Mouse (Mus musculus): ENCODE measurements around the gene Acot3. TPM values are rescaled to one million over a fixed set of nuclear protein-coding genes. Genes with fewer than 3 reads are reported as not detected.

Gene Acot3
- total RNA-seq, 2 experiments from 2014 or later, result not detected

DNA sequence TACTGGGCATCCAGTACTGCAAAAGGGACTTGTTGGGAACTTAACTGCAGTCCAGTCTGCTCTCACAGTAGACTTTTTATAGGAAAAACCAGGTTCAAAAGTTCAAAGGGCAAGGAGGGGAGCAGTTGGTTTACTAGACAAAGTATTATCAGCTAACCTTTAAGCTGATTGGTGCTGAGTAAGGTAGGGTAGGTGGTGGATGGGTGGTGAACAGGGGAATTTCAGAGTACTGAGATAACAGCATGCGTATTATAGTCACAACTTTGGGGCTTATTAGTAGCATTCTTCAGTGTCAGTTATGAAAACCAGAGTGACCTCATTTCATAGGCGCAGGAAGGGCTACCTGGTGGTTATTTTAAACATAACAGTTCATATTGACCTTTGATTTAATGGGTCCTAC lies 47.7 kb downstream of the Acot3 start:
- no peak for ATAC-seq (replicated peaks; ENCODE audit: poor library complexity, severe bottlenecking)

DNA sequence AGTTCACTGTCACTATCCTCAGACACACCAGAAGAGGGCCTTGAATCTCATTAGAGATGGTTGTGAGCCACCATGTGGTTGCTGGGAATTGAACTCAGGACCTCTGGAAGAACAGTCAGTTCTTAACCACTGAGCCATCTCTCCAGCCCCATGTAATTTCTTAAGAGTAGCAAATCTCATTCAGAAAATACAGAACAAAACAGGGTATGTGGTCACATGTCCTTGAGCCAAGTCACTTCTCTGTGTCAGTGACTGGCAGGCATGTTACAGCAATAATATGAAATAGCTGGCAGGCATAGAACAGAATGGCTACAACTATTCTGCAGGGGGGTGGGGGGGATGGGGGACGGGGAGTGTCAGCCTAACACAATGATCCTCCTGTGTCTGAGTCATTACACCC lies 48.1 kb downstream of the Acot3 start:
- no peak for ATAC-seq (replicated peaks; ENCODE audit: poor library complexity, severe bottlenecking)

DNA sequence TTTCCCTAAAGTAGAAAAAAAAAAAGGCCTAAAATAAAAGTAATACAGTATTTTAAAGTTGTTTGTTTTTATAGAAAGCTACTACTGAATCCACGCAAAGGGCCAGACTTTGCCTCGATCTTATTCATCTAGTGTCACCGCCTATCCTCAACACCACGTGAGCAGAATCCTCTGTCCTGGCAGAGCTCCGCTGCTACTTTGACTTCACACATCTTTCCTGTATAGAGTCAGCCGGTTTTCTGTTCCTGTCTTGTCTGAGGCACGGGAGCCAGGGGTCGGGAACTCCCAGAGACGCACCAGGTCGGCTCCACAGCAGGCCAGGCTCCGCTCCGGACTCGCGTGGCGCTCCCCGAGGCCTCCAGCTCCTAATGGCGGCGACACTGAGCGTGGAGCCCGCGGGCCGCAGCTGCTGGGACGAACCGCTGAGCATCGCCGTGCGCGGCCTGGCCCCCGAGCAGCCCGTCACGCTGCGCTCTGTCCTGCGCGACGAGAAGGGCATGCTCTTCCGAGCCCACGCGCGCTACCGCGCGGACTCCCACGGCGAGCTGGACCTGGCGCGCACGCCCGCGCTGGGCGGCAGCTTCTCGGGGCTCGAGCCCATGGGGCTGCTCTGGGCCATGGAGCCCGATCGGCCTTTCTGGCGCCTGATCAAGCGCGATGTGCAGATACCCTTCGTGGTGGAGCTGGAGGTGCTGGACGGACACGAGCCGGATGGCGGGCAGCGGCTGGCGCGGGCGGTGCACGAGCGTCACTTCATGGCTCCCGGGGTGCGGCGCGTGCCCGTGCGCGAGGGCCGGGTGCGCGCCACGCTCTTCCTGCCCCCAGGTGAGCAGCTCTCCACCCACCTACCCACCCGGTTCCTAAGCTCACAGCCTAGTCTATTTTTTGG lies 48.9 kb downstream of the Acot3 start, which contains the start of gene Acot6:
Acot6 (plus strand) TSS at position 51 of the 889 bp plus-strand sequence.
- ATAC-seq (replicated peaks; ENCODE audit: poor library complexity, severe bottlenecking), result peak; percentile 67

DNA sequence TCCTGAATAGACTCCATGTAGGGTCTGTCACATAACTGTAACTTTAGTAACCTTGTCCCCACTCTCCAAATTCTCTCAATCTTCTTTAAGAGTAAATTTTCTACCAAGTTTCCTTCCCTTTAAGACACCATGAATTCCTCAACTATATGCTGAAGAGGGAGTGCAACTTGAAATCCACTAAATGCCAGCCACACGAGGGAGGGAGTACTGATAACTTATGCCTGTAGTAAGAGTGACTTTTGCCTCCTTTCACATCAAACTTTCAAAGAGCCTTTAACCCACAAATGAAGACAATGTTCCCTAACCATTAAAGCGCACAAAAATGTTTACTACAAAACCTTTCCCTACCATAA lies 49.5 kb downstream of the Acot3 start:
- no peak for ATAC-seq (replicated peaks; ENCODE audit: poor library complexity, severe bottlenecking)

DNA sequence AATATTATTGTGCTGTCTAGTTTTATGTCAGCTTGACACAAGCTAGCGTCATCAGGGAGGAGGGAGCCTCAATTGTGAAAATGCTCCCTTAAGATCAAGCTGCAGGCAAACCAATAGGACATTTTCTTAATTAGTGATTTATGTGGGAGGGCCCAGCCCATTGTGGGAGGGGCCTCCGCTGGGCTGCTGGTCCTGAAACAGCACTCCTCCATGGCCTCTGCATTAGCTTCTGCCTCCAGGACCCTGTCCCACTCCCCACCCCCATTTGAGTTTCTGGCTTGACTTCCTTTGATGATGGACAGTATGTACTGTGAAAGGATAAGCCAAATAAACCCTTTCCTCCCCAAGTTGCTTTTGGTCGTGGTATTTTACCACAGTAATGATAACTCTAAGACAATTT lies 55.1 kb downstream of the Acot3 start:
- no peak for ATAC-seq (replicated peaks; ENCODE audit: poor library complexity, severe bottlenecking)

DNA sequence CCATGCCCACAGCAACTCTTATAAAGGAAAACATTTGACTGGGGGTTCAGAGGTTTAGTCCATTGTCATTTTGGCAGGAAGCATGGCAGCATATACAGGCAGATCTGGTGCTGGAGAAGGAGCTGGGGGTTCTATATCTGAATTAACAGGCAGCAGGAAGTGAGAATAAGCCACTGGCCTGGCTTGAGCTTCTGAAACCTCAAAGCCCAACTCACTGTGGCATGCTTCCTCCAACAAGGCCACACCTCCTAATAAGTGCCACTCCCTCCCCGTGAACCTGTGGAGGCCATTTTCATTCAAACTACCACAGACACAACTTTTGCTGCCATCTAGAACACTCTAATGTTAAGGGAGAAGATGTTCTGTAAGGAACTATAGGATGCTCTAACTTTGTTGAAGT lies 55.7 kb downstream of the Acot3 start:
- ATAC-seq (replicated peaks; ENCODE audit: poor library complexity, severe bottlenecking), result peak; percentile 72

DNA sequence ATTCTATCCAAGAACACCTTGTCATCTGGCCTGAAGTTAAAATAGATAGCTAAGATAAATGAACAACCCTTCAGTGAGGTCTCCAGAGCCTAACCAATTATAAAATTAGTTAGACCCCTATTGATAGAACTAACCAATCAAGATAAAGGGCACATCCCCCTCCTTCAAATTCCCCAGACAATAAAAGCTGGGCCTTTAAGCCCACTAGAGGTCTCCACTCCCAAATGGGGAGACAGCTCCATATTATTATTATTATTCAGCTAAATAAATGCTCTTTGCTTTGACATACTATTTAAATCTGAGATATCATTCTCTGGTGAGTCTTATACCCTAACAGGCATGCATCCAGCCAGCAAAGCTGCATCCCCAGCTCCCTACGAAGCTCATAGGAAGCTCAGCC lies 58.0 kb downstream of the Acot3 start:
- no peak for ATAC-seq (replicated peaks; ENCODE audit: poor library complexity, severe bottlenecking)

Other genes with a start within 250 kb of the Acot3 start
- 9.3 and 14.2 TPM in 2 replicates for gene Numb, start 130.2 kb upstream of the Acot3 start, total RNA-seq (2014; fragmentation: Nextera tagmentation)
- 20.4 and 20.8 TPM in 2 replicates for gene Numb, start 130.2 kb upstream of the Acot3 start, total RNA-seq (2017)
- 13.0 and 18.5 TPM in 2 replicates for gene Riox1, start 101.5 kb upstream of the Acot3 start, total RNA-seq (2014; fragmentation: Nextera tagmentation)
- gene Riox1, start 101.5 kb upstream of the Acot3 start, total RNA-seq (2017), result 15.8 and 21.5 TPM in 2 replicates
- gene Heatr4, start 67.3 kb upstream of the Acot3 start, total RNA-seq (2014; fragmentation: Nextera tagmentation), result not detected in 2 replicates
- not detected in 2 replicates for gene Heatr4, start 67.3 kb upstream of the Acot3 start, total RNA-seq (2017)
- 10.1 and 14.0 TPM in 2 replicates for gene Acot2, start 64.3 kb upstream of the Acot3 start, total RNA-seq (2014; fragmentation: Nextera tagmentation)
- gene Acot2, start 64.3 kb upstream of the Acot3 start, total RNA-seq (2017), result 11.5 and 12.0 TPM in 2 replicates
- gene Acot1, start 42.7 kb upstream of the Acot3 start, total RNA-seq (2014; fragmentation: Nextera tagmentation), result 14.7 and 16.2 TPM in 2 replicates
- gene Acot1, start 42.7 kb upstream of the Acot3 start, total RNA-seq (2017), result 9.6 and 12.3 TPM in 2 replicates
- gene Acot4, start 13.8 kb upstream of the Acot3 start, total RNA-seq (2014; fragmentation: Nextera tagmentation), result 0.13 TPM in 1 of 2 replicates, not detected in the other
- not detected in 2 replicates for gene Acot4, start 13.8 kb upstream of the Acot3 start, total RNA-seq (2017)
- gene Gm49366, start 13.2 kb upstream of the Acot3 start, total RNA-seq (2014; fragmentation: Nextera tagmentation), result not detected in 2 replicates
- gene Gm49366, start 13.2 kb upstream of the Acot3 start, total RNA-seq (2017), result not detected in 2 replicates
- not detected in 2 replicates for gene Acot5, start 17.2 kb downstream of the Acot3 start, total RNA-seq (2014; fragmentation: Nextera tagmentation)
- not detected in 2 replicates for gene Acot5, start 17.2 kb downstream of the Acot3 start, total RNA-seq (2017)
- 0.68 and 2.2 TPM in 2 replicates for gene Acot6, start 48.5 kb downstream of the Acot3 start, total RNA-seq (2014; fragmentation: Nextera tagmentation)
- 0.22 and 0.31 TPM in 2 replicates for gene Acot6, start 48.5 kb downstream of the Acot3 start, total RNA-seq (2017)
- 1.5 and 4.1 TPM in 2 replicates for gene Dnal1, start 62.2 kb downstream of the Acot3 start, total RNA-seq (2014; fragmentation: Nextera tagmentation)
- gene Dnal1, start 62.2 kb downstream of the Acot3 start, total RNA-seq (2017), result 0.77 and 0.78 TPM in 2 replicates
- 0.26 and 0.47 TPM in 2 replicates for gene Pnma1, start 96.3 kb downstream of the Acot3 start, total RNA-seq (2014; fragmentation: Nextera tagmentation)
- 0.17 TPM in 1 of 2 replicates, not detected in the other for gene Pnma1, start 96.3 kb downstream of the Acot3 start, total RNA-seq (2017)
- 12.7 and 15.1 TPM in 2 replicates for gene Elmsan1, start 166.7 kb downstream of the Acot3 start, total RNA-seq (2014; fragmentation: Nextera tagmentation)
- gene Elmsan1, start 166.7 kb downstream of the Acot3 start, total RNA-seq (2017), result 7.8 and 10.1 TPM in 2 replicates
- 22.3 and 24.9 TPM in 2 replicates for gene Ptgr2, start 233.1 kb downstream of the Acot3 start, total RNA-seq (2014; fragmentation: Nextera tagmentation)
- gene Ptgr2, start 233.1 kb downstream of the Acot3 start, total RNA-seq (2017), result 60.8 and 69.0 TPM in 2 replicates

Measured in granulocyte monocyte progenitor cell, adult 5-6 weeks (primary cell).